Mouse (Mus musculus) midbrain, embryonic 11.5 days (tissue): ENCODE results near the gene Nfe2l2. TPM values are rescaled to one million over a fixed set of nuclear protein-coding genes. Genes with fewer than 3 reads are reported as not detected.
"Not testable (repeated sequence)": the region's sequence is repeated elsewhere in the genome, so short reads cannot be mapped to it uniquely, and the experiment has no call there.

Experiments
- ATAC-seq: fragments of 200-750 bp; cut with Nextera tagmentation; 2 replicates; pipeline ENCODE4 v1.8.0; 2017; ENCODE audit warnings: moderate TSS enrichment, moderate library complexity; ENCODE audit not compliant: low FRiP score
- DNase-seq: peaks from one replicate; pipeline ENCODE4 v3.0.0; 2015; ENCODE audit warnings: low spot score; ENCODE audit errors: missing footprints
- H3K27ac ChIP-seq: fragments of 300-500 bp; sonication (generic); 2 replicates; pipeline ENCODE4 v1.5.1; 2014; ENCODE audit warnings: low read depth, low read length
- H3K27me3 ChIP-seq: fragments of 300-500 bp; sonication (generic); 2 replicates; pipeline ENCODE4 v1.6.1; 2014; ENCODE audit warnings: mild to moderate bottlenecking, low read length, moderate library complexity, mixed read lengths; ENCODE audit not compliant: control insufficient read depth, insufficient read depth
- H3K36me3 ChIP-seq: fragments of 300-500 bp; sonication (generic); 2 replicates; pipeline ENCODE4 v1.6.1; 2014; ENCODE audit warnings: mild to moderate bottlenecking, low read length, moderate library complexity, mixed read lengths; ENCODE audit not compliant: control insufficient read depth, insufficient read depth
- H3K4me1 ChIP-seq: fragments of 300-500 bp; sonication (generic); 2 replicates; pipeline ENCODE4 v1.6.1; 2014; ENCODE audit warnings: low read length; ENCODE audit not compliant: control insufficient read depth, insufficient read depth
- H3K4me2 ChIP-seq: fragments of 300-500 bp; sonication (generic); 2 replicates; pipeline ENCODE4 v1.6.1; 2014; ENCODE audit warnings: mild to moderate bottlenecking, moderate library complexity
- H3K4me3 ChIP-seq: fragments of 300-500 bp; sonication (generic); 2 replicates; pipeline ENCODE4 v1.5.1; 2014; ENCODE audit warnings: low read depth, low read length
- H3K9ac ChIP-seq: fragments of 300-500 bp; sonication (generic); 2 replicates; pipeline ENCODE4 v1.6.1; 2014; ENCODE audit warnings: low read length
- H3K9me3 ChIP-seq: fragments of 300-500 bp; sonication (generic); 2 replicates; pipeline ENCODE4 v1.6.1; 2016; ENCODE audit warnings: low read length; ENCODE audit not compliant: control insufficient read depth
- WGBS: fragments of 180-500 bp; shearing (Covaris S2); extraction: QIAGEN DNeasy Blood & Tissue Kit; methylation state at CpG from one replicate; pipeline ENCODE4 v1.1.7; 2014; 5-methylcytosine and 5-hydroxymethylcytosine counted together
- polyA plus RNA-seq: library from polyadenylated mRNA; unstranded; fragments of >200 nt; fragmentation: Nextera tagmentation; extraction: Ambion mirVana; gene quantifications from 2 replicates; pipeline ENCODE4 v1.2.1, GENCODE M21; 2014

The Nfe2l2 gene
- polyA plus RNA-seq, 1 experiment from 2014 or later: 27.0 TPM

DNA sequence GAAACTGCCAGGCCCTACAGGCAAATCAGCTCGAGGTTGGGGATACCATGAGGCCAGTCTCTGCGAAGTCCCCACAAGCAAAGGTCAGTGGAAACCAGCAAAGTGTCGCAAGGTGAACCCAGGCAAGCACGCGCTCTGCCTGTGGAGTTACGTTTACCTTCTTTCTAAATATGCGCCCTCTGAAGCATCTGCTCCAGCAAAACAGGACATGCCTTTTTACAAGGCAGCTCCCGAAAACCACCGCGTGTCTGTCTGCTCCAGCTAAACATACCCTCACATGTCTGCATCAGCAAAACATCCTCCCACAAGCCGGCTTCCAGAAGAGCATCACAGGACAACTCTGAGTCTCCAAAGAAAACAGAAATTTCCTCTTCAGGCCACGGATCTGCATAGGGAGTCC, 59.2 kb downstream of the Nfe2l2 start:
- Histone ChIP-seq H3K27me3 (no peaks in the 10 kb centered on the region), H3K4me1 (no peaks in the 10 kb centered on the region), H3K4me3 (no peak overlapping the region), H3K9ac (no peak overlapping the region), H3K9me3 (no peaks in the 10 kb centered on the region), H3K27ac (no peak overlapping the region), H3K4me2 (no peak overlapping the region), H3K36me3 (no peaks in the 10 kb centered on the region)
- no peak for ATAC-seq
- no peak for DNase-seq
- 95% methylated on average over 12 of the region's 12 CpGs for WGBS

DNA sequence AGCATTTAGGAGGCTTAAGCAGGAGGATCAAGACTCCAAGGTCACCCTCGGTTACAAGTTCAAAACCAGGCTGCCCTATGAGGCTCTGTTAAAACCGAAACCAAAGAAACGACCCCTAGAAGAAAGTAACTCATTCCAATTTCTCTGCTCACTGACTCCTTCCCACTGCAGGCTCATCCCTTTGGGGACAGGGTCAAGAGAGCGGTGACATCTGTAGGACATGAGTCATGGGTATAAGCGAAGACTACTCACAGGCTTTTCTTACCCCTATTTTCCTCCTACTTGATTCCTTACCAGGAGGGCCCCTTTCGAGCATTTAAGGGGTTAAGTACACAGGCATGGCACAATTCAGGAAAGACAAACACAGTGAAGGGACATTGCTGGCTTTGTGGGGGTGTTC, 60.5 kb downstream of the Nfe2l2 start:
- ATAC-seq (no peak), DNase-seq (no peak)
- no peak overlapping the region for H3K27ac ChIP-seq
- H3K4me3 ChIP-seq: no peak overlapping the region
- H3K9me3 ChIP-seq: no peaks in the 10 kb centered on the region
- H3K36me3 ChIP-seq: no peaks in the 10 kb centered on the region
- WGBS: 84% methylated on average over 6 of the region's 6 CpGs
- no peak overlapping the region for H3K4me2 ChIP-seq
- H3K9ac ChIP-seq: no peak overlapping the region
- H3K27me3 ChIP-seq: no peaks in the 10 kb centered on the region
- no peaks in the 10 kb centered on the region for H3K4me1 ChIP-seq

DNA sequence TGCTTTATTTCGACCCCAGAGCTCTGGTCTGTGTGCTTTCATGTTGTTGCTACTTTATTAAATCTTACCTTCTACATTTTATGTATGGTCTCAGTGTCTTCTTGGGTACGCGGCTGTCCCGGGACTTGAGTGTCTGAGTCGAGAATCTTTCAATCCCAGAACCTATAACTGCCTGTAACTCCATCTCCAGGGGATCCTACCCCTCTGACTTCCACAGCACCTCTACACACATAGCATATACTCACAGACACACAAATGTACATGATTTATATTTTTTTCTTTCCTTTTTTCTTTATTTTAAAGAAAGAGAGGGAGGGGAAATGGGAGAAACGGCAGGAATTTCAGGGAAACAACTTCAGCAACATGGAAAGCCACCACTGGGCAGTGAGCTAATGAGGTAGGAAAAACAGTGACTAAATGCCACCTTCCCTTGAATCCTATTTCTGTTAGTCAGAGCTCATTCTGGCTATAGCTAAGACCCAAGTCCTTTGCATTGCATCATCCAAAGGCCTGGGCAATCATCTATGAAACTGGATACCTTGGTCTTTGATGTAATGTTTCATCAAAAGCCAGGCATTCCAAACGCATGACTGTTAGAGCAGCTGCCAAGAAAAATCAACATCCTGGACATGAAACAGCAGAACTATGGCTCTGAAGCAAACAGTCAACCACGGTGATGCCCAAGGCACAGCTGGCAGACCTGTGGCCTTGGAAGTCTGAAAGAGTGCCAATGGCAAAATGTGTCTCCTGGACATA, 61.5 kb downstream of the Nfe2l2 start:
- H3K36me3 ChIP-seq: no peaks in the 10 kb centered on the region
- H3K27ac ChIP-seq: no peak overlapping the region
- H3K4me1 ChIP-seq: no peaks in the 10 kb centered on the region
- no peak overlapping the region for H3K9ac ChIP-seq
- WGBS: 84% methylated on average over 8 of the region's 8 CpGs
- no peaks in the 10 kb centered on the region for H3K27me3 ChIP-seq
- H3K9me3 ChIP-seq: no peaks in the 10 kb centered on the region
- ATAC-seq (no peak), DNase-seq (no peak)
- no peak overlapping the region for H3K4me2 ChIP-seq
- no peak overlapping the region for H3K4me3 ChIP-seq

DNA sequence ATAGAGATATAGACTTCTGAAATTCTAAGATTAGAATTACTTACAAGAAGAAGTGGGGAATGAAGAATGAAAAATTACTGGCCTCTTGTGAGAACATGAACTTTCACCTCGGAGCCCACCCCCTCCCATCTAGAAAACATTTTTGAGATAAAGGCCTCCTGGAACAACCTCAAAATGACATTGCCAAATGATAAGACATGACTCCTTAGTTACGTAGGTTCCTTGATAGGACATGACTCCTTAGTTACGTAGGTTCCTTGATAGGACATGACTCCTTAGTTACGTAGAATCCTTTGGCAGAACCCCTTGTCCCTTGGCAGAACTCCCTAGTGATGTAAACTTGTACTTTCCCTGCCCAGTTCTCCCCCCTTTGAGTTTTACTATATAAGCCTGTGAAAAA, 62.1 kb downstream of the Nfe2l2 start:
- not testable (repeated sequence) for H3K27ac ChIP-seq, H3K9me3 ChIP-seq, H3K4me2 ChIP-seq, H3K4me1 ChIP-seq, DNase-seq, H3K4me3 ChIP-seq, ATAC-seq, H3K9ac ChIP-seq, H3K27me3 ChIP-seq, H3K36me3 ChIP-seq
- 84% methylated on average over 4 of the region's 4 CpGs for WGBS

DNA sequence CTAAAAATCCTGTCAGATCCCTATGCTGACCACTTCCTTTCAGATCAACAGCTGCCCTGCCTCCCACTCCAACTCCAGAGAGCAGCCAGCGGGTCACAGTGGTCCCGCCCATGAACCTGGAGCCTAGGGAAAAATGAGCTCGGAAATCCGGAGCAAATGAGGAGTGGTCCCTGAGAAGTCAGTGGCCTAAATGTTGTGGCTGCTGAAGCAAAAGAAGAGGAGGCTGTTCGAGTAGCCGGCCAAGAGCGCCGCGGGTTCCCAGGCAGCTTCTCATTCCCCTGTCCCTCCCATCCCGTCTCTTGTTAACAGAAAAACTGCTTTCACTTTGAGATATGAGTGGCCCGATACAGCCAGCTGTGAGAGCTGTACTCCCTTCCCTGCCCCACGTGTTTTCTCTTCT, 64.9 kb downstream of the Nfe2l2 start:
- not testable (repeated sequence) for DNase-seq, H3K9ac ChIP-seq, H3K27ac ChIP-seq, H3K36me3 ChIP-seq, H3K4me1 ChIP-seq, H3K9me3 ChIP-seq, H3K27me3 ChIP-seq, ATAC-seq, H3K4me3 ChIP-seq, H3K4me2 ChIP-seq
- 66% methylated on average over 11 of the region's 12 CpGs for WGBS

DNA sequence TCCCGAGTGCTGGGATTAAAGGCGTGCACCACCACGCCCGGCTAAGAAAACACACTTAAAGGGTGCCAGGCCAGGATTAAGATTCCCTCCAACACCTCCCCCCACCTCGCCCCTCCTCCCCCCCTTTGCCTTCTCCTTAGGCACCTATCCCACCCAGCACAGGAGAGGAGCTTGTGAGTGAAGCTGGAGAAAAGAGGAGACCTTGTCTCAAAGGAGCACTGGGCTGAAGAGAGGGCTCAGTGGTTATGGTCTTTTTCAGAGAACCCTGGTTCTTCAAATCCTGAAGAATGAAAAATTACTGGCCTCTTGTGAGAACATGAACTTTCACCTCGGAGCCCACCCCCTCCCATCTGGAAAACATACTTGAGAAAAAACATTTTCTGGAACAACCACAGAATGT, 66.6 kb downstream of the Nfe2l2 start:
- not testable (repeated sequence) for DNase-seq, H3K4me2 ChIP-seq, H3K4me3 ChIP-seq, H3K27ac ChIP-seq, H3K9me3 ChIP-seq, H3K36me3 ChIP-seq, H3K4me1 ChIP-seq, H3K9ac ChIP-seq, H3K27me3 ChIP-seq, ATAC-seq
- 84% methylated on average over 6 of the region's 6 CpGs for WGBS

DNA sequence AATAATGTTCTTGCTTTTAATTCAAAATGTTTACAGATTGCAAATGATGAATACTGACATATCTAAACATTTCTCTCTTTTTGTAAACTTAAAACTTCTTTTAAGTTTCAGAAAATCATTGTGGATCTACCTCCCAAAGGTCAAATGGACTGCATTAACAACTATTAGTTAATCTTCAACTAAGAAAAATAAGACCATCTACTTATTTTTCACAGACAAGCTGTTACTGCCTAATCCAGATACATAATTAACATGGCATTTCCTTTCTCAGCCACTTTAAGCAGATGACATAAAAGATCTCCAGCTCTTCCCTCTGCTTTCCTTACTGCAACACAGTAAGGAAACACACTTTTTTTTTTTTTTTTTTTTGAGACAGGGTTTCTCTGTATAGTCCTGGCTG, 67.1 kb downstream of the Nfe2l2 start:
- ATAC-seq (no peak), DNase-seq (no peak)
- Histone ChIP-seq H3K27ac (no peak overlapping the region), H3K4me2 (no peak overlapping the region), H3K4me1 (no peaks in the 10 kb centered on the region), H3K9ac (no peak overlapping the region), H3K9me3 (no peaks in the 10 kb centered on the region), H3K27me3 (no peaks in the 10 kb centered on the region), H3K36me3 (no peaks in the 10 kb centered on the region), H3K4me3 (no peak overlapping the region)

DNA sequence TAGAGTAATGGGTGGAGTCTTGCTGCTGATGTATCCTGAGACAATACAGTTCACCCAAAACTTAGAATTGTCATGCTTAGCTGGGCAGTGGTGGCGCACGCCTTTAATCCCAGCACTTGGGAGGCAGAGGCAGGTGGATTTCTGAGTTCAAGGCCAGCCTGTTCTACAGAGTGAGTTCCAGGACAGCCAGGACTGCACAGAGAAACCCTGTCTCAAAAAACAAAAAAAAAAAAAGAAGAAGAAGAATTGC, 67.5 kb downstream of the Nfe2l2 start:
- H3K4me3 ChIP-seq, H3K27me3 ChIP-seq, H3K4me1 ChIP-seq, H3K9me3 ChIP-seq, H3K4me2 ChIP-seq, H3K27ac ChIP-seq, H3K36me3 ChIP-seq, DNase-seq, ATAC-seq, H3K9ac ChIP-seq: not testable (repeated sequence)
- WGBS: 92% methylated on average over 2 of the region's 2 CpGs

DNA sequence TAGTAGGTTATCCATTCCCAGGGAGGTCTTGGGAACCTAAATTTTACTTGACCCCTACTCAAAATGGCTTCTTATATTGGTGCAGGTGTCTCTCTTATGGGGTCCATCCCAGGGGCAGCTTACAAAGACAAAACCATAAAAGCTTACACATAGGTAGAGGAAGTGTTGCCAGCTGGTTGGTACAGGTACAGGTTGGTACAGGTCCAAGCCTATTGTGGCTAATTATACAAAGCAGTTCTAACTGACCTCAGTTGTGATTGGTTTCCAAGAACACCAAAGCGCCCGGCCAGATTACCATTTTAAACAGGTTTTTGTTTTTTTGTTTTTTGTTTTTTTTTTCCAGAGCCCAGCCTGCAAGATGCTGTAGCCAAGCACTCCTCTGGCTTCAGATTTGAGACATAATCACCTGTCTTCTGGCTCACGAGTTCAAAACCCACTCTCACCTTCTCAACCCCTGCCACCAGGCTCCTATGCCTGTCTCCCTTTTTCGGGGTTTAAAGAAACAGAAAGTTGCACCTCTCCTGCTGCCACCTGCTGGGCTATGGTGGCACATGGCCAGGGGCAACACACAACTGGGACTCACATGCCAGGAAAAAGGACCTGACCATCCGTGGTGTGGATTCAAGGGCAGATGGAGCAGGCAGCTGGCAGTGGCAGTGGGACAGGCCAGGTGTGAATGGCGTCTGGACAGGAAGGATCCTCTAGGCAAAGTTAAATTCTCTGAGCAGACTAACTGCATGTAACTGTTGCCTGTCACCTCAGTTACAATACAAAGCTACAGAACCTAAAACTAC, 68.0 kb downstream of the Nfe2l2 start:
- DNase-seq: no peak
- Histone ChIP-seq H3K27ac (no peak overlapping the region), H3K9ac (no peak overlapping the region), H3K4me2 (no peak overlapping the region), H3K27me3 (no peaks in the 10 kb centered on the region), H3K4me3 (no peak overlapping the region), H3K36me3 (no peaks in the 10 kb centered on the region), H3K4me1 (no peaks in the 10 kb centered on the region), H3K9me3 (no peaks in the 10 kb centered on the region)
- WGBS: 73% methylated on average over 6 of the region's 6 CpGs
- ATAC-seq: no peak
